Mouse (Mus musculus) kidney, postnatal 0 days (tissue): ENCODE data around the gene Gm6309. TPM values are rescaled to one million over a fixed set of nuclear protein-coding genes. Genes with fewer than 3 reads are reported as not detected.
"Not testable (repeated sequence)": the region's sequence is repeated elsewhere in the genome, so short reads cannot be mapped to it uniquely, and the experiment has no call there.

ENCODE experiments used
- ATAC-seq: fragments of 200-750 bp; cut with Nextera tagmentation; replicated peaks from 2 replicates; pipeline ENCODE4 v1.8.0; 2017; ENCODE audit warnings: low read depth, moderate number of reproducible peaks, moderate TSS enrichment, moderate library complexity; ENCODE audit not compliant: low FRiP score
- DNase-seq: peaks from one replicate; pipeline ENCODE4 v3.0.0-alpha.2; 2016; ENCODE audit warnings: low spot score
- H3K27ac ChIP-seq: fragments of 300-500 bp; sonication (generic); 2 replicates; pipeline ENCODE4 v1.5.1; 2014; ENCODE audit warnings: mild to moderate bottlenecking
- H3K27me3 ChIP-seq: fragments of 300-500 bp; sonication (generic); 2 replicates; pipeline ENCODE4 v1.6.1; 2014; ENCODE audit warnings: low read length, mixed read lengths; ENCODE audit not compliant: insufficient read depth
- H3K36me3 ChIP-seq: fragments of 300-500 bp; sonication (generic); 2 replicates; pipeline ENCODE4 v1.6.1; 2014; ENCODE audit warnings: low read length, mixed read lengths; ENCODE audit not compliant: insufficient read depth
- H3K4me1 ChIP-seq: fragments of 300-500 bp; sonication (generic); replicated peaks from 2 replicates; pipeline ENCODE4 v1.6.1; 2014; ENCODE audit warnings: antibody characterized with exemption, low read length, mixed read lengths; ENCODE audit not compliant: insufficient read depth
- H3K4me2 ChIP-seq: fragments of 300-500 bp; sonication (generic); 2 replicates; pipeline ENCODE4 v1.6.1; 2014; ENCODE audit warnings: mild to moderate bottlenecking, low read length, moderate library complexity, mixed read lengths
- H3K4me3 ChIP-seq: fragments of 300-500 bp; sonication (generic); replicated peaks from 2 replicates; pipeline ENCODE4 v1.5.1; 2014; ENCODE audit warnings: low read depth, low read length
- H3K9ac ChIP-seq: fragments of 300-500 bp; sonication (generic); 2 replicates; pipeline ENCODE4 v1.6.1; 2014; ENCODE audit warnings: low read depth, low read length
- H3K9me3 ChIP-seq: fragments of 300-500 bp; sonication (generic); replicated peaks from 2 replicates; pipeline ENCODE4 v1.6.1; 2016; ENCODE audit warnings: low read length, inconsistent platforms, mixed read lengths
- CTCF ChIP-seq: IDR thresholded peaks from 2 replicates; pipeline ENCODE4 v1.5.1; 2016; ENCODE audit warnings: antibody characterized with exemption, low read depth, mild to moderate bottlenecking, moderate library complexity
- WGBS: fragments of 180-500 bp; shearing (Covaris S2); extraction: QIAGEN DNeasy Blood & Tissue Kit; methylation state at CpG from one replicate; pipeline ENCODE4 v1.1.7; 2014; 5-methylcytosine and 5-hydroxymethylcytosine counted together
- polyA plus RNA-seq: library from polyadenylated mRNA; unstranded; fragments of >200 nt; fragmentation: Nextera tagmentation; extraction: Ambion mirVana; gene quantifications from 2 replicates; pipeline ENCODE4 v1.2.1, GENCODE M21; 2015

Gm6309 gene
- not detected in 2 replicates for polyA plus RNA-seq

DNA sequence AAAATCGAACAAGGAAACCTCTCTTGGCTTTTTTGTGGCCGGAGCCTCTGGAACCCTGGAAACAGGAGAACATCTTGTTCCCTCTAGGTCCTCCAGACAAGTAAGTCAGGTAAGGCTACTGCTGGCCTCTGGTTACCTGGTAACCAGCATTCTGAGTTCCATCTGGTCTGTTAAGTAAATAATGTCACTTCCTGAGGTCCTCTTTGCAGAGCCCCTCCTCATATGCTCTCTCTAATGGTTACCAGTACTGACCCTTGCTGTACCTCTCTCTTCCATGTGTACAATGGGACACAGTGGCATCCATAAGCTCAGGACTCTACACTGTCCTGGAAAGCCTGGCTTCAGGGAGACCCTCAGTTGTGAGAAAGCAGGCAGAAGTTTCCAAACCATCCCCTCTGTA, at the start of gene Gm6309:
Gene Gm6309 (minus strand): TSS at position 101 of the 400 bp plus-strand sequence.
- not testable (repeated sequence) for H3K27ac ChIP-seq, H3K4me3 ChIP-seq, H3K36me3 ChIP-seq, DNase-seq, H3K9ac ChIP-seq, ATAC-seq, H3K27me3 ChIP-seq, H3K4me1 ChIP-seq, H3K4me2 ChIP-seq, H3K9me3 ChIP-seq
- WGBS: 77% methylated on average over 2 of the region's 2 CpGs

DNA sequence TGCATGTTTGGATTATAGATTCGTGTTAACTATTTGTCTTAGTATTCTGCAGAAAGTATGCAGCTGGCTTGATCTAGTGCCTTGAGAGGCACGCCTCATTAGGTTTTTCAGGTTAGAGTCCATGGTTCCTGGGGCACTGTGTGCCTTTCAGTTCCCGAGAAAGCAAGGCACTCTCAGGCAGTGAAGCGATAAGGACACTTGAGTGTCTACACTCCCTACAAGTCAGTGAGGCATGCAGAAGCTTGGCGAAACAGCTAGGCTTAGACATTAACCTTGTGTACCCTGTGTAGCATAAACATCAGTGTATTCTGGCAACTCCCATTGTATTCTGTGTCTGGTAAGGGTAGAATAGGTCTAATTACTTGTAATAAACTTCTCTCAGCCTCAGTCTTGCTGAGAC, 35.0 kb upstream of the Gm6309 start:
- Histone ChIP-seq H3K4me3 (no peak overlapping the region), H3K9me3 (no peaks in the 10 kb centered on the region), H3K27me3 (no peaks in the 10 kb centered on the region), H3K4me2 (no peak overlapping the region), H3K9ac (no peak overlapping the region), H3K4me1 (0 out of 2 replicates have a peak, but pooled peaks cover 6% of the 10 kb centered on the region), H3K36me3 (peaks cover 44% of the 10 kb centered on the region), H3K27ac (peak overlapping the region; percentile 84)
- ATAC-seq: peak; percentile 99
- TF ChIP-seq CTCF: no peak
- DNase-seq: peak; percentile 88
- 41% methylated on average over 5 of the region's 5 CpGs for WGBS

DNA sequence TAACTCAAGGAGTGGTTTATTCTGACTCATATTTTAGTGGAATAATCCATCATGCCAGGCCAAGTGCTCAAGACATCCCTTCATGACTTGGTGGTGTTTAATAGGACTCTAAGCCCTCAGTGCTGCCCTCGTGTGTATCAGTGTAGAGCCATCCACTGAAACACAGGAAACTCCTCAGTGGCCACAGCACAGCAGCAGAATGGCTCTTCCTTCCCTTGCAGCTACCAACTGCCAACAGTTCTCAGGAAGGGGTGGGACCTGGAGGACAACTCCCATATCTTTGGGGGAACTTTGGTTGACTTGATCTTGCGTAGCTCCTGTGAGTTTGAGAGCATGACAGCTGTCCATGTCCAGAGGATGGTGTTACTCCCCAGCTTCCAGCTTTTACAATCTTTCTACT, 33.4 kb upstream of the Gm6309 start:
- Histone ChIP-seq H3K4me1 (0 out of 2 replicates have a peak, but pooled peaks cover 6% of the 10 kb centered on the region), H3K27me3 (no peaks in the 10 kb centered on the region), H3K9me3 (no peaks in the 10 kb centered on the region), H3K36me3 (peaks cover 32% of the 10 kb centered on the region; the same call in 1 of the 2 replicates), H3K27ac (no peak overlapping the region), H3K9ac (no peak overlapping the region), H3K4me2 (no peak overlapping the region), H3K4me3 (no peak overlapping the region)
- no peak for ATAC-seq
- 88% methylated on average over 2 of the region's 2 CpGs for WGBS
- TF ChIP-seq CTCF: peak; percentile 5; the same call in 1 of the 2 replicates
- no peak for DNase-seq

DNA sequence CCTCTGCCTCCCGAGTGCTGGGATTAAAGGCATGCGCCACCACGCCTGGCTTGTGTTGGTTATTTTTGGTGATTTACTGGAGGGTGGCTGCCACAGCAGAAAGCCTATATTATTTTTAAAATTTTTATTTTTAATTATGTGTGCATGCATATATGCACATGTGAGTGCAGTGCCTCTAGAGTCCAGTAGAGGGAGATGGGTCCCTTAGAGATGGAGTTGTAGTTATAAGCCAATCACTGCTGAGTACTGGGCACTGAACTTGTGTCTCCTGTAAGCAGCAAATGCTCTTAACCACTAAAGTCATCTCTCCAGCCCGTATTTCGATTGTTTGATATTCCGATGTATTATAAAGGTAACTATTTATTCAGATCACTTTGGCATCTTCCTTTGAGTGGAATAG, 30.1 kb upstream of the Gm6309 start:
- ATAC-seq (no peak), DNase-seq (no peak)
- H3K9ac ChIP-seq: no peak overlapping the region
- no peaks in the 10 kb centered on the region for H3K4me1 ChIP-seq
- peaks cover 10% of the 10 kb centered on the region; the same call in 1 of the 2 replicates for H3K36me3 ChIP-seq
- no peaks in the 10 kb centered on the region for H3K27me3 ChIP-seq
- no peak overlapping the region for H3K4me2 ChIP-seq
- H3K9me3 ChIP-seq: no peaks in the 10 kb centered on the region
- no peak overlapping the region for H3K4me3 ChIP-seq
- no peak for TF ChIP-seq CTCF
- over 99% methylated on average over 6 of the region's 6 CpGs for WGBS
- H3K27ac ChIP-seq: no peak overlapping the region

DNA sequence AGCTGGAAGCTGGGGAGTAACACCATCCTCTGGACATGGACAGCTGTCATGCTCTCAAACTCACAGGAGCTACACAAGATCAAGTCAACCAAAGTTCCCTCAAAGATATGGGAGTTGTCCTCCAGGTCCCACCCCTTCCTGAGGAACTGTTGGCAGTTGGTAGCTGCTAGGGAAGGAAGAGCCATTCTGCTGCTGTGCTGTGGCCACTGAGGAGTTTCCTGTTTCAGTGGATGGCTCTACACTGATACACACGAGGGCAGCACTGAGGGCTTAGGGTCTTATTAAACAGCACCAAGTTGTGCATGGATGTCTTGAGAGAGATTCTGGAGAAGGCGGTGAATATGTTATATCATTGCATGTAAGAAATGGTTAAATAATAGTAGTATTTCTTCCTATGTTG, 29.0 kb upstream of the Gm6309 start:
- peak; percentile 48; the same call in 1 of the 2 replicates for TF ChIP-seq CTCF
- no peak for DNase-seq
- peak; percentile 60; the same call in 1 of the 2 replicates for ATAC-seq
- 0 out of 2 replicates have a peak, but pooled peaks cover 9% of the 10 kb centered on the region for H3K36me3 ChIP-seq
- WGBS: 72% methylated on average over 2 of the region's 2 CpGs
- H3K4me1 ChIP-seq: no peaks in the 10 kb centered on the region
- no peaks in the 10 kb centered on the region for H3K27me3 ChIP-seq
- peak overlapping the region; percentile 44; the same call in 1 of the 2 replicates for H3K27ac ChIP-seq
- no peak overlapping the region for H3K4me3 ChIP-seq
- no peaks in the 10 kb centered on the region for H3K9me3 ChIP-seq
- H3K4me2 ChIP-seq: no peak overlapping the region
- no peak overlapping the region for H3K9ac ChIP-seq

DNA sequence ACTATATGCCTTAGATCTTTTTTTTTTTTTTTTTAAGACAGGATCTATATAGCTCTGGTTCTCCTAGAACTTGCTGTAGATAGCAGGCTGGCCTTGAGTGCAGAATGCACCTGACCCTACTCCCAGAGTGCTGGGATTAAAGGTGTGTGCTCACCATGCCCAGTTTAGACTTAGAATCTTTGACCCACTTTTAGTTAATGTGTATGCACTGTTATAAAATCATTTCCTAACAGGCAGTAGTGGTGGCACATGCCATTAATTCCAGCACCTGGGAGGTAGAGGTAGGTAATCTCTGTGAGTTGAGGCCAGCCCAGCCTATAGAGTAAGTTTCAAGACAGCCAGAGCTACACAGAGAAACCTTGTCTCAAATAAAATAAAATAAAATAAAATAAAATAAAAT, 28.6 kb upstream of the Gm6309 start:
- ATAC-seq (peak; percentile 88), DNase-seq (peak; percentile 26)
- H3K4me3 ChIP-seq: no peak overlapping the region
- H3K9me3 ChIP-seq: no peaks in the 10 kb centered on the region
- no peak overlapping the region for H3K4me2 ChIP-seq
- TF ChIP-seq CTCF: no peak
- no peaks in the 10 kb centered on the region for H3K4me1 ChIP-seq
- H3K27me3 ChIP-seq: no peaks in the 10 kb centered on the region
- H3K36me3 ChIP-seq: 0 out of 2 replicates have a peak, but pooled peaks cover 9% of the 10 kb centered on the region
- H3K27ac ChIP-seq: no peak overlapping the region
- H3K9ac ChIP-seq: no peak overlapping the region

DNA sequence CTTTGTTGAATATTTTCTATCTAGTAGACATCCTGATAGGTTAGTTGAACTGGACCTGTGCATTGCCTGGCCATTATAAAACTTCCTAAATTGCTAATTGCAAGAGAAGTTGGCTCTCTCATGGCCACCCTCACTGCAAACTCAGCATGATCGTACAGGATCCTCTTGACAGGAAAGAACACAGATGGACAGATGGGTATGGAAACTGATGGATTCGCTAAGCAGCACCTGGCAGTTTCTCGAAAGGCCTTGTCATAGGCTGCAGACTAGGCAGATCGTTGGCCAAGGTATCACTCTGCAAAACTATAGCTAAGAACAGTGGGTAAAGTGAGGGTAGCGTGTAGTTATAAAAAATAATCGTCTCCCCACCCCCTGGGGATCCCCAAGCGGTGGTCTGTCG, 22.8 kb upstream of the Gm6309 start:
- TF ChIP-seq CTCF: no peak
- Histone ChIP-seq H3K27me3 (no peaks in the 10 kb centered on the region), H3K4me1 (no peaks in the 10 kb centered on the region), H3K4me3 (no peak overlapping the region), H3K9me3 (no peaks in the 10 kb centered on the region), H3K9ac (no peak overlapping the region), H3K27ac (no peak overlapping the region), H3K4me2 (no peak overlapping the region), H3K36me3 (no peaks in the 10 kb centered on the region)
- DNase-seq: no peak
- ATAC-seq: no peak
- 88% methylated on average over 8 of the region's 8 CpGs for whole genome bisulfite sequencing
